Mouse (Mus musculus): ENCODE measurements around the gene H2-Q10. TPM values are rescaled to one million over a fixed set of nuclear protein-coding genes. Genes with fewer than 3 reads are reported as not detected.
A peak's percentile ranks its signal among the peaks of the same experiment; 100 is the strongest.
"Not testable (repeated sequence)": the region's sequence is repeated elsewhere in the genome, so short reads cannot be mapped to it uniquely, and the experiment has no call there.

The H2-Q10 gene
- polyA plus RNA-seq (2016; fragmentation: Nextera tagmentation; extraction: Ambion mirVana), result 0.17 and 0.21 TPM in 2 replicates

GRCm38 (mm10) chr17:35469842-35470751 lies at the start of gene H2-Q10:
Gene H2-Q10 (plus strand): TSS chr17:35470089.
- 2% methylated on average over 79 of the region's 80 CpGs for WGBS
- peak within 1 kb of the TSS; percentile 25; the same call in 1 of the 2 replicates for H3K27ac ChIP-seq
- peaks cover 13% of the 10 kb centered on the region for H3K4me1 ChIP-seq (replicated peaks)
- no peaks in the 10 kb centered on the region for H3K9me3 ChIP-seq
- peak within 1 kb of the TSS; percentile 55 for H3K4me3 ChIP-seq
- no peaks in the 10 kb centered on the region for H3K36me3 ChIP-seq
- peaks cover 54% of the 10 kb centered on the region for H3K27me3 ChIP-seq (ENCODE audit: insufficient read depth, poor library complexity, severe bottlenecking)
- peak; percentile 28 for DNase-seq (ENCODE audit: low spot score)

DNA sequence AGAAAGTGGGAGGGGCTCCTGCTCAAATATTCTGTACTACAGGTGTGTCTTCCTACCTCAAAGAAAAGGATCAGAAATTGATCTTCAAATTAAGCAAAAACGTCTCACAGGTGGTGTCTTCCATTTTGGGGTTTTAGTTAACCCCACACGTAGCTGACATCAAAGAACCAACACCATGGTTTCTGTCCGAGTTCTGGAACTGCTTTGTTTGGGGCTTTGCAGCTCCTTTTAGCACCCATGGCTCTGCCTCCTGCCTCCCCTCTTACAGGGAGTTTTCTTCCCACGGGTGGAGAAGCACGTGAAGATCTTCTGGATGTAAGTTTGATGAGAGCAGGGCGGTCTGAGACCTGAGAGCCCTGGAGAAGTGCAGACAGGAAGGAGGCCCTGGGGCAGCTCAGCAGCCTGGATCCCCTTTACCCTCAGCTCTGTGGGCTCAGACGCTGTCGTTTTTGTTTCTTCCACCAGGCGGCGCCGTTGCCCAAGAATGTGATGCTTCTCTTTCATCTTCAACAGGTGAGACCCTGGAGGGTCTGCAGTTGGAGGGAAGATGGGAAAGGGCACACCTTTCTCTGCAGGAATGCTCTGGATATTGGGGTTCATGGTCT lies 49.6 kb upstream of the H2-Q10 start:
- H3K27ac ChIP-seq; H3K4me1 ChIP-seq (replicated peaks); H3K9me3 ChIP-seq; H3K4me3 ChIP-seq; H3K36me3 ChIP-seq: not testable (repeated sequence)
- H3K27me3 ChIP-seq (ENCODE audit: insufficient read depth, poor library complexity, severe bottlenecking), result peaks cover 38% of the 10 kb centered on the region
- WGBS, result 16% methylated on average over 11 of the region's 11 CpGs
- DNase-seq (ENCODE audit: low spot score), result peak; percentile 46

DNA sequence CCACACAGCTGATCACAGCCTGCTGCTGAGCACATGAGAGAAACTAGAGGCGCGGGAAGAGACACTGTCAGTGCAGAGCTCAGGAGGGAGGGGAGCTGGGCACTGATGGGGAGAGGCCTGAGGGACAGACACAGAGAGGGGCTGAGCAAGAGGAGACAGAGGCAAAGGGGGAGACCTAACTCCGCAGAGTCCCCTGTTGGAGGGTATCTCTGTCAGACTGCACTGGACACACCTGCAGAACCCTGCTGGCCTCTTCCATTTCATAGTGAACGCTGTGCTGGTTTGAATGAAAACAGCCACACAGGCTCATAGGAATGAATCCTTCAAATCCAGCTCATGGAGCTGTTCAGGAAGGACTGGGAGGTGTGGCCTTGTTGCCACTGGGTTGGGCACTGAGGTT lies 48.6 kb upstream of the H2-Q10 start:
- not testable (repeated sequence) for H3K27ac ChIP-seq; H3K9me3 ChIP-seq; H3K4me3 ChIP-seq; H3K36me3 ChIP-seq; DNase-seq (ENCODE audit: low spot score)
- WGBS, result 89% methylated on average over 4 of the region's 4 CpGs
- Histone ChIP-seq H3K4me1 (replicated peaks) (peaks cover 14% of the 10 kb centered on the region), H3K27me3 (ENCODE audit: insufficient read depth, poor library complexity, severe bottlenecking) (peaks cover 48% of the 10 kb centered on the region)

DNA sequence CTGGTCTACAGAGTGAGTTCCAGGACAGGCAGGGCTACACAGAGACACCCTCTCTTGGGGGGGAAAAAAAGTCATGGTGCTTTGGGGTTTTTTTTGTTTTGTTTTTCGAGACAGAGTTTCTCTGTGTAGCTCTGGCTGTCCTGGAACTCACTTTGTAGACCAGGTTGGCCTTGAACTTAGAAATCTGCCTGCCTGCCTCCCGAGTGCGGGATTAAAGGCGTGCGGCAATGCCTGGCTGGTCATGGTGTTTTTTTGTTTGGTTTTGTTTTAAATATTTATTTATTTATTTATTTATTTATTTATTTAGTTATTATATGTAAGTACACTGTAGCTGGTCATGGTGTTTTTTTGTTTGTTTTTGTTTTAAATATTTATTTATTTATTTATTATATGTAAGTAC lies 47.5 kb upstream of the H2-Q10 start:
- 88% methylated on average over 5 of the region's 5 CpGs for WGBS
- not testable (repeated sequence) for H3K27ac ChIP-seq; H3K36me3 ChIP-seq; H3K9me3 ChIP-seq; DNase-seq (ENCODE audit: low spot score); H3K4me3 ChIP-seq
- Histone ChIP-seq H3K4me1 (replicated peaks) (peaks cover 14% of the 10 kb centered on the region), H3K27me3 (ENCODE audit: insufficient read depth, poor library complexity, severe bottlenecking) (peaks cover 51% of the 10 kb centered on the region)

DNA sequence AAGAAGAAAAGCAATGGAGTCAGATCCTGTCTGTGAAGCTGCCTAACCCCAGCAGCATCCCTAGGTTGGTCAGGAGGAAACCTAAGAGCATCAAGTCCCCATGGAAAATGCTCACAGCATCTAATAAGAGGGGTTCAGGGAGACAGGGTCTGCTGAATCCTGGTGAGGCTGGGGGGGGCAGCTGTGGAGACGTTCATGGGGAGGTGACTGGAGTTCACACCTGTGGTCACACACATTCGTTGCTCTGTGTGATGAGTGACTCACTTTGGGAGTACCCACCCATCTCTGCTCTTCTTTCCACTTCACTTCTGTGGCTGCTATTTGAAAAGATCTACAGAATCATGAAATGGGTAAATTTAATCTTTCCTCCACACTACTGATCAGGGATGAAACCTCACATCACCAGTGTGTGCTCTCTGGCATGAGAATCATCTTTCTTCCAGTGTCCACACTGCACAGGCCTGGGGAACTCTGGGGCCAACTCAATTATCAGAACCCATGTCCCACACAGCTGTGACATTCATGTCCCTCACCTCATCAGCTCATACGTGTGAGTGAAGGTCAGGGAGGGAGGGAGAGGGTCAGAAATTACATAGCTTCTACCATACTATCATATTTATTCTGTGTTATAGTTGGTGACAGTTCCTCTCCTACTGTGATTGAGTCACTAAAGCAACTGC lies 46.6 kb upstream of the H2-Q10 start:
- Histone ChIP-seq H3K27me3 (ENCODE audit: insufficient read depth, poor library complexity, severe bottlenecking) (peaks cover 54% of the 10 kb centered on the region), H3K4me1 (replicated peaks) (peaks cover 14% of the 10 kb centered on the region)
- H3K4me3 ChIP-seq; H3K36me3 ChIP-seq; H3K27ac ChIP-seq; DNase-seq (ENCODE audit: low spot score); H3K9me3 ChIP-seq: not testable (repeated sequence)
- 80% methylated on average over 3 of the region's 3 CpGs for WGBS

DNA sequence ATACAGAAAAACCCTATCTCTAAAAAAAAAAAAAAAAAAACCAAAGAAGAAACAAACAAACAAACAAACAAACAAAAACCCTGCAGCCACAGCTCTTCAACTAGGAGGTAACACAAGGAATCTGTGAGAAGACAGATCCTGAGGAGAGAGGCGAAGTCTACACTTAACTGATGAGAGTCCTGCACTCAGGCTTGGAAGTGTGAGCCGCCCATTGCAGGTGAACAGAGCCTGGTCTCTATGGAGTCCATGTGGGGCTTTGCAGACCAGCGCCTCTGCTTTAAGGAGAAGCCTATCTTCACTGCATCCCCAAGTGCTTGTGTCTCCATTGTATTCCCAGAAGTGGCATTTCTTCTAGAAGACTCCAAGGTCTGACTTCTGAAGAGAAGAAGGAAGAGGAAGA lies 45.8 kb upstream of the H2-Q10 start:
- H3K27ac ChIP-seq; H3K4me3 ChIP-seq; H3K36me3 ChIP-seq; DNase-seq (ENCODE audit: low spot score); H3K9me3 ChIP-seq: not testable (repeated sequence)
- WGBS, result 86% methylated on average over 3 of the region's 3 CpGs
- H3K4me1 ChIP-seq (replicated peaks), result peaks cover 12% of the 10 kb centered on the region
- peaks cover 52% of the 10 kb centered on the region for H3K27me3 ChIP-seq (ENCODE audit: insufficient read depth, poor library complexity, severe bottlenecking)

GRCm38 (mm10) chr17:35424624-35425416 lies 45.1 kb upstream of the H2-Q10 start, which contains the start of gene H2-Q6:
Gene H2-Q6 (plus strand): TSS chr17:35424850.
- not testable (repeated sequence) for H3K9me3 ChIP-seq, H3K36me3 ChIP-seq
- 3% methylated on average over 59 of the region's 66 CpGs for WGBS
- peak; percentile 68 for DNase-seq (ENCODE audit: low spot score)
- Histone ChIP-seq H3K27ac (peak within 1 kb of the TSS; percentile 66; the same call in 1 of the 2 replicates), H3K4me1 (replicated peaks) (peaks cover 12% of the 10 kb centered on the region), H3K4me3 (peak within 1 kb of the TSS; percentile 50), H3K27me3 (ENCODE audit: insufficient read depth, poor library complexity, severe bottlenecking) (peaks cover 54% of the 10 kb centered on the region)

- Histone ChIP-seq H3K27me3 (ENCODE audit: insufficient read depth, poor library complexity, severe bottlenecking) (peaks cover 51% of the 10 kb centered on the region), H3K4me1 (replicated peaks) (peaks cover 12% of the 10 kb centered on the region), H3K4me3 (peak overlapping the region; percentile 50)
- DNase-seq (ENCODE audit: low spot score), result peak; percentile 34
- WGBS, result 11% methylated on average over 28 of the region's 28 CpGs
- not testable (repeated sequence) for H3K36me3 ChIP-seq, H3K9me3 ChIP-seq, H3K27ac ChIP-seq
These were observed 44.4 kb upstream of the H2-Q10 start for GRCm38 (mm10) chr17:35425474-35425873.

- H3K9me3 ChIP-seq; H3K4me3 ChIP-seq; H3K36me3 ChIP-seq; DNase-seq (ENCODE audit: low spot score); H3K27ac ChIP-seq: not testable (repeated sequence)
- Histone ChIP-seq H3K27me3 (ENCODE audit: insufficient read depth, poor library complexity, severe bottlenecking) (peaks cover 43% of the 10 kb centered on the region), H3K4me1 (replicated peaks) (peaks cover 12% of the 10 kb centered on the region)
- WGBS, result 90% methylated on average over 6 of the region's 6 CpGs
These were observed 41.0 kb upstream of the H2-Q10 start for GRCm38 (mm10) chr17:35428883-35429282.

GRCm38 (mm10) chr17:35430671-35431070 lies 39.2 kb upstream of the H2-Q10 start:
- not testable (repeated sequence) for DNase-seq (ENCODE audit: low spot score)

GRCm38 (mm10) chr17:35432167-35432566 lies 37.7 kb upstream of the H2-Q10 start:
- peaks cover 27% of the 10 kb centered on the region for H3K27me3 ChIP-seq (ENCODE audit: insufficient read depth, poor library complexity, severe bottlenecking)
- not testable (repeated sequence) for H3K4me3 ChIP-seq; H3K36me3 ChIP-seq; DNase-seq (ENCODE audit: low spot score); H3K27ac ChIP-seq; H3K9me3 ChIP-seq; H3K4me1 ChIP-seq (replicated peaks)
- WGBS, result 85% methylated on average over 3 of the region's 3 CpGs

More at GRCm38 (mm10) chr17:35430671-35431070, 39.2 kb upstream of the H2-Q10 start:
- H3K36me3 ChIP-seq; H3K27ac ChIP-seq; H3K9me3 ChIP-seq; H3K4me1 ChIP-seq (replicated peaks); H3K4me3 ChIP-seq: not testable (repeated sequence)
- 87% methylated on average over 6 of the region's 6 CpGs for WGBS
- H3K27me3 ChIP-seq (ENCODE audit: insufficient read depth, poor library complexity, severe bottlenecking), result peaks cover 32% of the 10 kb centered on the region

GRCm38 (mm10) chr17:35434836-35435235 lies 35.1 kb upstream of the H2-Q10 start:
- DNase-seq (ENCODE audit: low spot score), result peak; percentile 73
- WGBS, result 7% methylated on average over 8 of the region's 8 CpGs
- not testable (repeated sequence) for H3K4me3 ChIP-seq

More at GRCm38 (mm10) chr17:35434836-35435235, 35.1 kb upstream of the H2-Q10 start:
- H3K36me3 ChIP-seq, H3K9me3 ChIP-seq, H3K27ac ChIP-seq: not testable (repeated sequence)
- H3K27me3 ChIP-seq (ENCODE audit: insufficient read depth, poor library complexity, severe bottlenecking), result peaks cover 32% of the 10 kb centered on the region
- peaks cover 10% of the 10 kb centered on the region for H3K4me1 ChIP-seq (replicated peaks)

Measured in hindbrain, embryonic 10.5 days (tissue).